Mouse (Mus musculus) brain, embryonic 14.5 days (tissue): ENCODE measurements around the gene D17Wsu92e.

Source experiments
- CTCF ChIP-seq: fragments of 200-500 bp; IDR thresholded peaks from 2 replicates; pipeline ENCODE4 v1.5.1; 2012; ENCODE audit warnings: inconsistent platforms, mild to moderate bottlenecking, moderate library complexity, borderline replicate concordance; ENCODE audit not compliant: insufficient read depth, insufficient read length; ENCODE audit errors: extremely low read depth
- POLR2A ChIP-seq: fragments of 200-500 bp; IDR thresholded peaks from 2 replicates; pipeline ENCODE4 v1.6.1; 2012; ENCODE audit warnings: mild to moderate bottlenecking, inconsistent platforms, borderline replicate concordance; ENCODE audit not compliant: poor library complexity, insufficient read depth, insufficient read length, severe bottlenecking; ENCODE audit errors: extremely low read depth

DNA sequence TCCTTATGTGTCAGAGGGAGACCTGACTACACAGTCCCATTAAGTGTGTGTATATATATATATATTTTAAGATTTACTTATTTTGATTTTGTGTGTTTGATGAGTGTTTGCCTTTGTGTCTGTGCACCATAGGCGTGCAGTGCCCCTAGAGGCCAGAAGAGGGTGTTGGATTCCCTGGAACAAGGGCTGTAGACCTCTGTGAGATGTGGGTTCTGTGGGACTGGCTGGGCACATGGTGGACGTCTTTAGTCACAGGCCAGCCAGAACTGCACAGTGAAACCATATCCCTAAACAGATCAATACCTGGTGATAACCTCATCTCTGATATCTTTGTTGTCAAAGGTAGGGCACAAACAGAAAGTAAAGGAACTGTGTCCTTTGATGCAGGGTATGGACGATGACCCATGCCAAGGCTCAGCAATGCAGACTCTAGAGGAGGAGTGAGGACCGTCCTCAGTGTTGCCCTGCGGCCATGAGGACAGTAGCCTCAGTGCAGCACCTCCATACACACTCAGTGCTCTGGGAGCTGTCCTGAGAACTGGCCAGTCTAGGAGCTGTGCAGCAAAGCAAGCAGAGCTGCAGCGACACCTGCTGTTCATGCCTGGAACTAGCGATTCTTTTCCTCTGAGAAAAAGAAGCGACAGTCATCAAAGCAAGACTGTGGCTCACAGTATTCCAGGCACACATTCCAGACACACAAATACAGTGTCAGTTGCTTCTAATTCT lies 51.5 kb downstream of the D17Wsu92e start:
- TF ChIP-seq CTCF (peak; percentile 92), POLR2A (no peak)
